Mouse (Mus musculus) heart, embryonic 10.5 days (tissue): ENCODE measurements around the gene Fam229a. TPM values are rescaled to one million over a fixed set of nuclear protein-coding genes. Genes with fewer than 3 reads are reported as not detected.
"Not testable (repeated sequence)": the region's sequence is repeated elsewhere in the genome, so short reads cannot be mapped to it uniquely, and the experiment has no call there.

Source experiments
- DNase-seq: peaks from one replicate; pipeline ENCODE4 v3.0.0-alpha.2; 2017; ENCODE audit warnings: low spot score
- H3K27ac ChIP-seq: fragments of 300-500 bp; sonication (generic); 2 replicates; pipeline ENCODE4 v1.5.1; 2016; ENCODE audit warnings: mild to moderate bottlenecking
- H3K27me3 ChIP-seq: fragments of 300-500 bp; sonication (generic); 2 replicates; pipeline ENCODE4 v1.6.1; 2016; ENCODE audit warnings: mild to moderate bottlenecking; ENCODE audit not compliant: poor library complexity, insufficient read depth, severe bottlenecking
- H3K36me3 ChIP-seq: fragments of 300-500 bp; sonication (generic); 2 replicates; pipeline ENCODE4 v1.6.1; 2016; ENCODE audit warnings: mild to moderate bottlenecking, moderate library complexity
- H3K4me1 ChIP-seq: fragments of 300-500 bp; sonication (generic); 2 replicates; pipeline ENCODE4 v1.6.1; 2016; ENCODE audit warnings: mild to moderate bottlenecking
- H3K4me3 ChIP-seq: fragments of 300-500 bp; sonication (generic); 2 replicates; pipeline ENCODE4 v1.5.1; 2016; ENCODE audit warnings: mild to moderate bottlenecking, moderate library complexity
- H3K9me3 ChIP-seq: fragments of 300-500 bp; sonication (generic); 2 replicates; pipeline ENCODE4 v1.6.1; 2016; ENCODE audit warnings: mild to moderate bottlenecking, moderate library complexity
- WGBS: fragments of 180-500 bp; shearing (Covaris S2); methylation state at CpG from one replicate; pipeline ENCODE4 v1.1.7; 2016; 5-methylcytosine and 5-hydroxymethylcytosine counted together
- polyA plus RNA-seq: library from polyadenylated mRNA; unstranded; fragments of >200 nt; fragmentation: Nextera tagmentation; extraction: Ambion mirVana; gene quantifications from 2 replicates; pipeline ENCODE4 v1.2.1, GENCODE M21; 2016

Fam229a gene
- polyA plus RNA-seq = not detected in 2 replicates

DNA sequence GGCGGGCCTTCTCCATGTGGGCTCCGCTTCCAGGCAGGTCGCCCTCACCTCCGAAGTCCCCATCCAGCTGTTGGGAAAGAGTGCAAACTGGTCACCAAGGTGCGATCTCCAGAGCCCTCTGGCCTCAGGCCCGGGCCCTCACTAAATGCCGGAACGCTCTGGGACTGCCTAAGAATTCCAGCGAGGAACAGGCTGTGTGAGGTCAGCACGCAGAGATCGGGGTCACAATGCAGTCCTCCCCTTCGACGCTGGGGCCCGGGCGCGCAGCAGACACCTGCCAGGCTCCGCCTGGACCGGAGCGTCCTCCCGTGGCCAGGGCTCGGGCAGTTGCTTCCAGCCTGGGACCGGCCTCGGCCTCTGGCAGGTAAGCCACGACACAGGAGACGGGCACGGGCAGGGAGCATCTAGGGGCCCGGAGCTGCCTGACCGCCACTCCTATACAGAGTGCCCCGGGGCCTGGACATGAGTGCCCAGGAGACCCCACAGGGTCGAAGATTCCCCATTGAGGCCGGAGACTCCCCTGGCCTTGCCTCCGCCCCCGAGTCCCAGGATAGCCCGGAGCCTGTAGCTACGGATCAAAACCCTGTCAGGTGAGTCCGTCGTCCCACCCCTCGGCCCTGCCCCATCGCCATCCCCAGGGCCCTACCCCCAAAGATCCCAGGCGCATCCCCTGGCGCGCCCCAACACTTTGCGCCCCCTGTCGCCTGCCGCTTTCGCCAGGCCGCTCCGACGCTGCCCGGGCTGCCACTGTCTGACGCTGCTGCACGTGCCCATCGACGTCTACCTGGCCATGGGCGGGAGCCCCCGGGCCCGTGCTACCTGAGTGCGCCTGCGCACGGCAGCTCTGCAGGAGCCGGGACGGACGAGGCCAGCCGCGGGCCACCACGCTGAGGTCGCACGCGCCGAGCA is at the start of gene Fam229a, which contains the start of gene Tssk3:
Gene Fam229a, plus strand, starts transcription at position 219 of the 909 bp plus-strand sequence.
Gene Tssk3, minus strand, starts transcription at position 51 of the 909 bp plus-strand sequence.
- H3K4me1 ChIP-seq = peaks cover 20% of the 10 kb centered on the region
- H3K27ac ChIP-seq = peak within 1 kb of the TSS; percentile 36; the same call in 1 of the 2 replicates
- peaks cover 42% of the 10 kb centered on the region for H3K27me3 ChIP-seq
- no peak for DNase-seq
- H3K9me3 ChIP-seq = no peaks in the 10 kb centered on the region
- H3K36me3 ChIP-seq = peaks cover 35% of the 10 kb centered on the region
- WGBS = 4% methylated on average over 70 of the region's 70 CpGs
- H3K4me3 ChIP-seq = peak within 1 kb of the TSS; percentile 62

- Histone ChIP-seq H3K36me3 (no peaks in the 10 kb centered on the region), H3K4me1 (peaks cover 21% of the 10 kb centered on the region), H3K27me3 (peaks cover 9% of the 10 kb centered on the region; the same call in 1 of the 2 replicates), H3K9me3 (no peaks in the 10 kb centered on the region), H3K4me3 (no peak overlapping the region), H3K27ac (0 out of 2 replicates have a peak overlapping the region, but pooled peaks have one; percentile 18)
- 70% methylated on average over 8 of the region's 8 CpGs for WGBS
- no peak for DNase-seq
Measured at GRCm38 (mm10) chr4:129447360-129447759, 43.6 kb upstream of the Fam229a start.

DNA sequence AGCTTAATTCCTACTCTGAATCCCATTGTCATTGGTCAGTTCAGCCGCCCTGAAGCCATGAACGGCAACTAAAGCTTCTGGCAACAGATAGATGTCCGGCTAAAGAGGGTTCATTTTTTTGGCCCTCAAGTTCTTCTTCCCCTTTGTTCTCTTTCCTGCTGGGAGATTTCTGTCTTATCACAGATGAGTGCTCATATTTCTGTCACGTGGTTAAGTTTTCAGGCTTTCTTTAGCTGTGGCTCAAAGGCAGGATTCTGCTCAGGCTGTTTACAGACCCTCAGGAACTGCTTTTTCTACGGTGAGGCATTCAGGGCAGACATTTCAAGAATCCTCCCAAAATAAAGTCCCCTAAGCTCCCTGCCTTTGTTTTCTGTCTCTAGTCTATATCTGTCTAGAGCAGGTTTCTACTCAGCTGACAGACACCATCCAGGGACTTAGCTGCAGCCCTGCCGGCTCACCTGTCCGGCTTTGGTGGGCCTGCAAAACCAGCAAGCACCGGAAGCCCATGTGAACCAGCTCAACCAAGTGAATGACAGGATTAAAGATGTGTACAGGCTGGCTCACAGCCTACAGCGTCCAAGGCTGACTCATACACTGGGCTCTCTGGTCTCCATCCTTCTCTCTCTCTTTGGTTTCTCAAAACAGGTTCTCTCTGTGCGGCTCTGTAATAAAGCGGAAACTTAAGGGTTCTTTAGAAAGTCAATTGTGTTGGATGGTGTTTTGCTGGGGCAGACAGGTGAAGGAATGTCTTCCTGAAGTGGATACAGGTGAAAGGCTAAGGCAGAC is 43.0 kb upstream of the Fam229a start:
- Histone ChIP-seq H3K27me3 (peaks cover 3% of the 10 kb centered on the region; the same call in 1 of the 2 replicates), H3K9me3 (no peaks in the 10 kb centered on the region), H3K4me1 (peaks cover 21% of the 10 kb centered on the region), H3K36me3 (no peaks in the 10 kb centered on the region), H3K27ac (peak overlapping the region; percentile 18; the same call in 1 of the 2 replicates), H3K4me3 (no peak overlapping the region)
- 67% methylated on average over 11 of the region's 11 CpGs for WGBS
- no peak for DNase-seq

- Histone ChIP-seq H3K4me1 (peaks cover 21% of the 10 kb centered on the region), H3K27ac (no peak overlapping the region), H3K9me3 (no peaks in the 10 kb centered on the region), H3K36me3 (no peaks in the 10 kb centered on the region), H3K4me3 (no peak overlapping the region), H3K27me3 (no peaks in the 10 kb centered on the region)
- DNase-seq = no peak
- 80% methylated on average over 6 of the region's 6 CpGs for WGBS
Measured at GRCm38 (mm10) chr4:129448713-129449112, 42.3 kb upstream of the Fam229a start.

- H3K9me3 ChIP-seq = no peaks in the 10 kb centered on the region
- peaks cover 15% of the 10 kb centered on the region for H3K4me1 ChIP-seq
- H3K27ac ChIP-seq = no peak overlapping the region
- H3K36me3 ChIP-seq = no peaks in the 10 kb centered on the region
- no peak for DNase-seq
- H3K4me3 ChIP-seq = no peak overlapping the region
- H3K27me3 ChIP-seq = no peaks in the 10 kb centered on the region
- 71% methylated on average over 2 of the region's 2 CpGs for WGBS
Measured at GRCm38 (mm10) chr4:129450851-129451250, 40.1 kb upstream of the Fam229a start.

DNA sequence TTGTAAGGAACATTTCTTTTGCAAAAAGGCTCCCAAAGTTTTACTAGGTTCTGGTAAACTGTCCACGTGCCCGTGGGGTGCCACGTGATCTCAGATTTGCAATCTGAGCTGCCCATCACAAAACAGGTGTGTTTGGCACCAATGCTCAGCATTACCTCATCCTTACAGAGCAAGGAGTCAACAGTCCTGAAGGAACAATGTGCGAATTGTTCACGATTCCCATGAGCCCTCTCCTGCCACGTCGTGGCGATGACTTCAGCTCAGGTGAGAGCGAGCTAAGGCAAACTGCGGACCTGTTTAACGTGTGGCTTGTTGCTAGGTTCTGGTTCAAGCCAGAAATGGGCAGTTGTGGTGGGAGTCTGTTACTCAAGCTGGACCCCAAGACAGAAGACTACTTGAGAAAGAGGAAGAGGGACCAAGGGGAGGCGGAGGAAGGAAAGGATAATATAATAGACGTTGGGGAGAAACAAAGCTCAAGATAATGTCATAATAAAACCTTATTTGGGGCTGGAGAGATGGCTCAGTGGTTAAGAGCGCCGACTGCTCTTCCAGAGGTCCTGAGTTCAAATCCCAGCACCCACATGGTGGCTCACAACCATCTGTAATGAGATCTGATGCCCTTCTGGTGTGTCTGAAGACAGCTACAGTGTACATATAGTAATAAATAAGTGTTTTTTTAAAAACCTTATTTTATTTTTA is 39.4 kb upstream of the Fam229a start:
- peaks cover 10% of the 10 kb centered on the region for H3K4me1 ChIP-seq
- H3K4me3 ChIP-seq = no peak overlapping the region
- H3K27ac ChIP-seq = no peak overlapping the region
- no peaks in the 10 kb centered on the region for H3K36me3 ChIP-seq
- H3K9me3 ChIP-seq = no peaks in the 10 kb centered on the region
- no peaks in the 10 kb centered on the region for H3K27me3 ChIP-seq
- no peak for DNase-seq
- WGBS = 83% methylated on average over 15 of the region's 15 CpGs

DNA sequence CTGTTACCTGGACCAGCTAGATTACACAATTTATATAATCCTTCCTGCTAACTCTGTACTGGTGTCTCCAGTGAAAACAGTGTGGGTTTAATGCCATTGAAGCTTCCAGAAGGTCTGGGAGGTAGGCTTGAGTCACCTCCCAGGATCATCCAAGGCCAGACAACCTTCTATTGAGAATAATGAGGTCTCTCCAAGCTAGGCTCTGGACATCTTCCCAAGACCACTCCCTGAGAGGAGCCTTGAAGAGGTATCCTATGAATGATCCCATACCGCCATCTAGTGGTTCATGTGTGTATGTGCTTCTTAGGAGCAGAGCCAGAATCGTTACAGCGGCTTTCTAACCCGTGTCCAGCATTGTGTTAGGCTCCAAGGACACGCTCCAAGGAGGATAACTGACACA is 35.7 kb upstream of the Fam229a start:
- DNase-seq = peak; percentile 83
- no peaks in the 10 kb centered on the region for H3K9me3 ChIP-seq
- H3K27ac ChIP-seq = no peak overlapping the region
- H3K27me3 ChIP-seq = no peaks in the 10 kb centered on the region
- no peak overlapping the region for H3K4me3 ChIP-seq
- no peaks in the 10 kb centered on the region for H3K4me1 ChIP-seq
- H3K36me3 ChIP-seq = no peaks in the 10 kb centered on the region
- WGBS = 7% methylated on average over 5 of the region's 5 CpGs

GRCm38 (mm10) chr4:129456126-129456525 is 34.9 kb upstream of the Fam229a start:
- no peaks in the 10 kb centered on the region for H3K27me3 ChIP-seq
- H3K27ac ChIP-seq = no peak overlapping the region
- peaks cover 3% of the 10 kb centered on the region; the same call in 1 of the 2 replicates for H3K4me1 ChIP-seq
- no peak overlapping the region for H3K4me3 ChIP-seq
- DNase-seq = no peak
- H3K36me3 ChIP-seq = no peaks in the 10 kb centered on the region
- WGBS = 44% methylated on average over 5 of the region's 5 CpGs
- no peaks in the 10 kb centered on the region for H3K9me3 ChIP-seq

- WGBS = 71% methylated on average over 2 of the region's 2 CpGs
- H3K4me3 ChIP-seq, H3K9me3 ChIP-seq, H3K27ac ChIP-seq, H3K27me3 ChIP-seq, DNase-seq, H3K4me1 ChIP-seq, H3K36me3 ChIP-seq: not testable (repeated sequence)
Measured at GRCm38 (mm10) chr4:129457311-129457710, 33.7 kb upstream of the Fam229a start.

DNA sequence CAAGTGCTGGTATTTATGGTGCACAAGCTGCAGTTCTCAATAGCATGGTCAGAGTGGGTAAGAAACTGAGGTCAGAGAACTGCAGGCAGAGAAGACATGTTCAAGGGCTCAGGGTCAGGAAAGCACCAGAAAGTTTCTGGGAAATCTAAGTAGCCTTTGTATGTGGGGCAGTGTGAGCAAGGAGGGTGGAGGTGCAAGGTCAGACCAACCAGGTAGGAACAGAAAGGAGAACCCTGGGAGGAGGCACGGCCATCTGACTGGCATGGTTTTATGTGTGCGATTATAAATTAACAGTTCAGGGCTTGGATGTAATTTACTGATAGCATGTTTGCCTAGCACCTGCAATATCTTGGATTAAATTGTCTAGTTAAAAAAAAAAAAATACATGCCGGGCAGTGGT is 31.3 kb upstream of the Fam229a start:
- DNase-seq = no peak
- no peaks in the 10 kb centered on the region for H3K9me3 ChIP-seq
- H3K4me3 ChIP-seq = no peak overlapping the region
- H3K4me1 ChIP-seq = peaks cover 13% of the 10 kb centered on the region
- WGBS = 89% methylated on average over 3 of the region's 3 CpGs
- no peaks in the 10 kb centered on the region for H3K27me3 ChIP-seq
- H3K36me3 ChIP-seq = peaks cover 7% of the 10 kb centered on the region; the same call in 1 of the 2 replicates
- H3K27ac ChIP-seq = no peak overlapping the region

DNA sequence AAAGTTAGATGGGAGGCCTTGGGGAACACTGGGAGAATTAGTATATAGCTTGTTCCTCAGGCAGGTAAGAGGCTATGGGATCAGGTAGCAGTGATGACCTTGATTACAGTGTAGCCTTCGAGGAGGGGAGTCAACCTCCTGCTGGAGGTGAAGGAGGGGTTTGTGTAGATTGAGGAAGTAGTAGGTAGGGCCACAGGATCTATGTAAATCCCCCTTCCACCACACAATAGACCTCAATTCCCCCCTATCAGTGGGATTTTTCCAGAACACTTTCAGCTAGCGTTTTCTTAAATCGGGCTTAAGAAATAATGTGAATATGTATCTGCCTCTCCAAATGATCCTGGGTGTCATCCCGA is 30.2 kb upstream of the Fam229a start:
- H3K27ac ChIP-seq = peak overlapping the region; percentile 90
- no peaks in the 10 kb centered on the region for H3K27me3 ChIP-seq
- peaks cover 13% of the 10 kb centered on the region for H3K4me1 ChIP-seq
- WGBS = under 1% methylated on average over 4 of the region's 4 CpGs
- peaks cover 18% of the 10 kb centered on the region for H3K36me3 ChIP-seq
- H3K4me3 ChIP-seq = peak overlapping the region; percentile 75
- H3K9me3 ChIP-seq = no peaks in the 10 kb centered on the region
- no peak for DNase-seq

DNA sequence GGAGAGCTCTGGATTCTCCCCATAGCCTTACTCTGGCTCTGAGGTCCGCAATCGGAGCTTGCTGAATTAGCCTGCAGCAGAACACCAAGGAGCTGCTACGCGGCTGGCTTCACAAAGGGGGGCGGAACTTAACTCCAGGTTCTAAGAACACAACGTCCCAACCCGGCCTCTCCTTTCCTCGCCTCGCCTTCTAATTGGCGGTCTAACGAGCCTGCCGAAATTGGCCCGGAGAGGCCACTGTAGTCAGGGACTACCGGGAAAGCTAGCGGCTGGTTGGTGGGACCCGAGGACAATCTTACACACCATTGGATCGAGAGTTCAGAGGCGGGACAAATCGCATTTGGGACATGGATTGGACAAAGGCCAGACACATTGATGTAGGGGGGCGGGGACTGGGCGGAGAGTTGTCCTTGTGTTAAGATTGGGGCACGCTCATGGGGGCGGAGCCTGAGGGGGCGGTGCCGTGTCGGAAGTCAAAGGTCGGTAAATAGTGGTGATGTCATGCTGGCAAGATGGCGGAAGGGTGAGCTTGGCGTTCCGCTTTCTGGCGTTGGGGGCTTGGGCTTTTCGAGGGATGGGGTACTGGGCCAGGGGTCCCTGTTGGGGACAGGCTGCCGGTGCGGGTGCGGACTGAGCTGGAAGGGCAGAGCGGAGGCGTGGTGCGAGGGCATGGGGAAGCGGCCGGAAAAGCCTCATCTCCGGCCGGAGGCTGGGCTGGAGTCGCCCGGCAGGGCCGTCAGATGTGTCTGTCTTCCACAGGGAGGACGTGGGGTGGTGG is 29.6 kb upstream of the Fam229a start, which contains the start of gene Bsdc1:
Gene Bsdc1, plus strand, starts transcription at position 399 of the 778 bp plus-strand sequence.
- peak; percentile 100 for DNase-seq
- H3K27me3 ChIP-seq = no peaks in the 10 kb centered on the region
- H3K9me3 ChIP-seq = no peaks in the 10 kb centered on the region
- peak within 1 kb of the TSS; percentile 75 for H3K4me3 ChIP-seq
- peaks cover 13% of the 10 kb centered on the region for H3K4me1 ChIP-seq
- peaks cover 24% of the 10 kb centered on the region for H3K36me3 ChIP-seq
- WGBS = under 1% methylated on average over 46 of the region's 46 CpGs
- H3K27ac ChIP-seq = peak within 1 kb of the TSS; percentile 90
